Mouse (Mus musculus): ENCODE data around the gene Nckap1. TPM values are rescaled to one million over a fixed set of nuclear protein-coding genes. Genes with fewer than 3 reads are reported as not detected.
"Not testable (repeated sequence)": the region's sequence is repeated elsewhere in the genome, so short reads cannot be mapped to it uniquely, and the experiment has no call there.

Gene Nckap1
- polyA plus RNA-seq, 1 experiment: 36.4 TPM

GRCm38 (mm10) chr2:80536608-80537007 is 44.6 kb downstream of the Nckap1 start:
- no peak for TF ChIP-seq CTCF (IDR thresholded peaks at IDR 0.05; ENCODE audit: insufficient read depth, low read length)
- no peak for TF ChIP-seq POLR2A (IDR thresholded peaks at IDR 0.05; ENCODE audit: borderline replicate concordance, extremely low read depth, low read depth, low read length)
- 59% methylated on average over 2 of the region's 2 CpGs for WGBS

GRCm38 (mm10) chr2:80524275-80524674 is 56.9 kb downstream of the Nckap1 start:
- no peak for DNase-seq
- Histone ChIP-seq H3K4me3 (replicated peaks; ENCODE audit: extremely low read depth, low read depth, low read length) (no peak overlapping the region), H3K4me1 (ENCODE audit: control insufficient read depth, insufficient read depth, low read length) (no peaks in the 10 kb centered on the region)
- 80% methylated on average over 9 of the region's 9 CpGs for WGBS
- TF ChIP-seq CTCF (IDR thresholded peaks at IDR 0.05; ENCODE audit: insufficient read depth, low read length) (no peak), POLR2A (IDR thresholded peaks at IDR 0.05; ENCODE audit: borderline replicate concordance, extremely low read depth, low read depth, low read length) (no peak)

More at GRCm38 (mm10) chr2:80536608-80537007, 44.6 kb downstream of the Nckap1 start:
- H3K4me3 ChIP-seq (replicated peaks; ENCODE audit: extremely low read depth, low read depth, low read length): no peak overlapping the region
- no peak for DNase-seq
- no peaks in the 10 kb centered on the region for H3K4me1 ChIP-seq (ENCODE audit: control insufficient read depth, insufficient read depth, low read length)

- no peaks in the 10 kb centered on the region for H3K4me1 ChIP-seq (ENCODE audit: control insufficient read depth, insufficient read depth, low read length)
- no peak for DNase-seq
- 61% methylated on average over 7 of the region's 7 CpGs for WGBS
- no peak overlapping the region for H3K4me3 ChIP-seq (replicated peaks; ENCODE audit: extremely low read depth, low read depth, low read length)
- TF ChIP-seq CTCF (IDR thresholded peaks at IDR 0.05; ENCODE audit: insufficient read depth, low read length): no peak
- TF ChIP-seq POLR2A (IDR thresholded peaks at IDR 0.05; ENCODE audit: borderline replicate concordance, extremely low read depth, low read depth, low read length): no peak
These were observed 75.0 kb downstream of the Nckap1 start for GRCm38 (mm10) chr2:80506051-80506802.

- Histone ChIP-seq H3K4me1 (ENCODE audit: control insufficient read depth, insufficient read depth, low read length) (no peaks in the 10 kb centered on the region), H3K4me3 (replicated peaks; ENCODE audit: extremely low read depth, low read depth, low read length) (no peak overlapping the region)
- WGBS: 92% methylated on average over 4 of the region's 4 CpGs
- TF ChIP-seq CTCF (IDR thresholded peaks at IDR 0.05; ENCODE audit: insufficient read depth, low read length): no peak
- TF ChIP-seq POLR2A (IDR thresholded peaks at IDR 0.05; ENCODE audit: borderline replicate concordance, extremely low read depth, low read depth, low read length): no peak
- no peak for DNase-seq
These were observed 79.0 kb downstream of the Nckap1 start for GRCm38 (mm10) chr2:80502132-80502531.

GRCm38 (mm10) chr2:80495304-80495703 is 85.9 kb downstream of the Nckap1 start:
- WGBS: 67% methylated on average over 7 of the region's 7 CpGs

GRCm38 (mm10) chr2:80486851-80487250 is 94.3 kb downstream of the Nckap1 start:
- no peak overlapping the region for H3K4me3 ChIP-seq (replicated peaks; ENCODE audit: extremely low read depth, low read depth, low read length)
- WGBS: 64% methylated on average over 5 of the region's 5 CpGs
- TF ChIP-seq POLR2A (IDR thresholded peaks at IDR 0.05; ENCODE audit: borderline replicate concordance, extremely low read depth, low read depth, low read length) (no peak), CTCF (IDR thresholded peaks at IDR 0.05; ENCODE audit: insufficient read depth, low read length) (no peak)
- H3K4me1 ChIP-seq (ENCODE audit: control insufficient read depth, insufficient read depth, low read length): no peaks in the 10 kb centered on the region
- no peak for DNase-seq

More at GRCm38 (mm10) chr2:80495304-80495703, 85.9 kb downstream of the Nckap1 start:
- DNase-seq; H3K4me3 ChIP-seq (replicated peaks; ENCODE audit: extremely low read depth, low read depth, low read length); H3K4me1 ChIP-seq (ENCODE audit: control insufficient read depth, insufficient read depth, low read length): not testable (repeated sequence)

GRCm38 (mm10) chr2:80484951-80485350 is 96.2 kb downstream of the Nckap1 start:
- TF ChIP-seq CTCF (IDR thresholded peaks at IDR 0.05; ENCODE audit: insufficient read depth, low read length): no peak
- no peak for TF ChIP-seq POLR2A (IDR thresholded peaks at IDR 0.05; ENCODE audit: borderline replicate concordance, extremely low read depth, low read depth, low read length)
- 91% methylated on average over 5 of the region's 5 CpGs for WGBS
- Histone ChIP-seq H3K4me3 (replicated peaks; ENCODE audit: extremely low read depth, low read depth, low read length) (no peak overlapping the region), H3K4me1 (ENCODE audit: control insufficient read depth, insufficient read depth, low read length) (no peaks in the 10 kb centered on the region)
- DNase-seq: no peak

- no peak for DNase-seq
- 74% methylated on average over 1 of the region's 1 CpGs for WGBS
- no peak overlapping the region for H3K4me3 ChIP-seq (replicated peaks; ENCODE audit: extremely low read depth, low read depth, low read length)
- TF ChIP-seq POLR2A (IDR thresholded peaks at IDR 0.05; ENCODE audit: borderline replicate concordance, extremely low read depth, low read depth, low read length) (no peak), CTCF (IDR thresholded peaks at IDR 0.05; ENCODE audit: insufficient read depth, low read length) (no peak)
- H3K4me1 ChIP-seq (ENCODE audit: control insufficient read depth, insufficient read depth, low read length): no peaks in the 10 kb centered on the region
These were observed 105.3 kb downstream of the Nckap1 start for GRCm38 (mm10) chr2:80475831-80476230.

- H3K4me1 ChIP-seq (ENCODE audit: control insufficient read depth, insufficient read depth, low read length): no peaks in the 10 kb centered on the region
- 47% methylated on average over 5 of the region's 5 CpGs for WGBS
- H3K4me3 ChIP-seq (replicated peaks; ENCODE audit: extremely low read depth, low read depth, low read length): no peak overlapping the region
- TF ChIP-seq POLR2A (IDR thresholded peaks at IDR 0.05; ENCODE audit: borderline replicate concordance, extremely low read depth, low read depth, low read length) (no peak), CTCF (IDR thresholded peaks at IDR 0.05; ENCODE audit: insufficient read depth, low read length) (no peak)
- DNase-seq: no peak
These were observed 106.9 kb downstream of the Nckap1 start for GRCm38 (mm10) chr2:80474247-80474796.
